Mouse (Mus musculus): ENCODE data around the gene Irx3.

DNA sequence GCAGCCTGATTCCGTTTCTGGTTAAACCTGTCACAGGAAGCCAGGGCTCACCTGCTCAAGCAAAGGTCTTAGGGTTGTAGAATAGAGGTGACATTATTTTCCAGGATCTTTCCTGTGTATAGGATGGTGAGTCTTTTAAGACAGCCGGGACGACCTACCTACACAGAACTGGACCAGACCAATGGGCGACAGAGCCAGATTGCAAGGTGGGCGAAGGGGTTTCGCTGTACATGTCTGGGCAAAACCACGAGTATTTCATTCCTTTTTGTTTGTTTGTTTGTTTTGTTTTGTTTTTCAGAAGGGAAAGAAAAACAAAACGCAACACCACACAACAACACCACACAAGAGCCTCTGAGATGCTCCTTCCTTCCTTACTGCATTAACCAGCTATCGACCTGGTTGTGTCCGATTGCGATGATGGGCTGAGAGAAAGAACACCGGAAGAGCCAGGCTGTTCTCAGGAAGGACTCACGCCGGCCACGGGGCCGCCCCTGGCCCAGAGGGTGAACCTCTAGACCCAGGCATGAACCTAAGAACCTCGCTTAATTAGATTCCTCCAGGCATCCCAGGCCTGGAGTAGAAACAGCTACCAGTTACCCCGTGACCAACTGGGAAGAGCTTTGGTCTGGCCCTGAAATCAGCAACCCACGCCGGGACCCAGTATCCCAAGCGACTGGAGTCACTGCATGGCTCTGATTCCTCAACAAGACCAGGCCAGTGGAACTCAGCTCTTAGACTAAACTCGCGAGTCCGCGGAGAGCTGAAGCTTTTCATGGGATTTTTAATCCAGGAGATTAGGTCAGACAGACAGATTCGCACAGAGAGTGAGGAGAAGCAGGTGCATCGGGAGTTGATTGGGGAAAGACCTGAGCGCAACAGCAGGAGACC lies 1.9 kb upstream of the Irx3 start:
- TF ChIP-seq CTCF (IDR thresholded peaks at IDR 0.05; ENCODE audit: insufficient read depth, low read depth, low read length) (no peak), POLR2A (IDR thresholded peaks at IDR 0.05; ENCODE audit: insufficient read depth, low read depth, low read length) (no peak)
